Mouse (Mus musculus) WW6 (cell line): Measurements from ENCODE around the gene Dnm2.

Experiments used
- DNase-seq: peaks from one replicate; pipeline ENCODE4 v3.0.0-alpha.2; 2013; ENCODE audit warnings: low read depth, low spot score

Dnm2 gene

DNA sequence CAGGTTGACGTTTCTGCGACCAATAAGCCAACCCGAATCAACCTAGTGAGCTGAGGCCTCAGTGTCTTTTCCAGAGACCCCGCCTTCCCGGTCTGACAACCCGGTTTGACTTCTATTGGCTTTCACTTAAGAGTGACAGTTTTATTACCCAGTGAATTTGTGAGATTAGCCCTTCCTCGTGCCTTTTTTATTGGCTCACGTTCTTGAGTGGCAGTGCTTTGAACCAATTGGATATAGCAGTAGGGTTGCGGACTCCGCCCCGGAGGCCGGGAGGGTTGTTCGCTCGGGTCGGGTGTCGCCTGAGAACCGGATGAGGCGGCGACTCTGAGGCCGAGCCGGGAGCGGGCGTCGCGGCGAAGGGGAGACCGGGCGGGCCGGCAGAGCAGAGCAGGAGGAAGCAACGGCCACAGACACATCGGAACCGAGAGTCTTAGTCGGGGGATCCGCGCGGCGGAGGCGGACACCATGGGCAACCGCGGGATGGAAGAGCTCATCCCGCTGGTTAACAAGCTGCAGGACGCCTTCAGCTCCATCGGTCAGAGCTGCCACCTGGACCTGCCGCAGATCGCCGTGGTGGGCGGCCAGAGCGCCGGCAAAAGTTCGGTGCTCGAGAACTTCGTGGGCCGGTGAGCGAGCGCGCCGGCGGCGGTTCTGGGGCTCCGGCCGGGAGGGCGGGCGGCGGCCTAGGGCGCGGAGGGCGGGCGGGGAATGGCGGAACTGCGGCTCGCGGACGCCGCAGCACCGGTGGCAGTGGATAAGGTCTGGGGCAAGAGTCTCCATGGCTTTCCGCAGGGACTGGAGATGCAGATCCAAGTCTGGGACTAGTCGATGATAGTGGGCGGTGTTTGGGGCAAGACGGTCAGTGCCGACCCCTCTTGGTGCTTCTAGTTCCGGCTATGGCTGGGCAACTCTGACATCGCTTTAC is at the start of gene Dnm2:
Gene Dnm2, plus strand, starts transcription at position 278 of the 925 bp plus-strand sequence.
- DNase-seq: peak; percentile 93

DNA sequence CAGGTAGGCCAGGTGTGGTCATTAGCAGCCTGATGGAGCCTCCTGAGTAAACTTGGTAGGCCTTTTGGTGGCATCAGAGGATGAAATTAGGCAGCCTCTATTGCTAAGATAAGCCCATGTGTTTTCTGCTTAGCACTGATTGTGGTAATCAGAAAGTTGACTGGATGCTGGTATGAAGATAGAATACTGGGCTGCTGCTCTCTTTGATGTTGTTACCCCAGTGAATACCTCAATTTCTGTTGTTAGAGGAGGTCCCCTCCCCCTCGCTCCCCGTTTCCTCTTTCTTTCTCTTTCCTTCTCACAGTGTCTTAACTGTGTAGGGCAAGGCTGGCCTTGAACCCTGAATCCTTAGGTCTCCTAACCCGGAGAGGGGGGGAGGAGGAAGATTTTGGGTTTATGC is 45.5 kb upstream of the Dnm2 start:
- DNase-seq: no peak

DNA sequence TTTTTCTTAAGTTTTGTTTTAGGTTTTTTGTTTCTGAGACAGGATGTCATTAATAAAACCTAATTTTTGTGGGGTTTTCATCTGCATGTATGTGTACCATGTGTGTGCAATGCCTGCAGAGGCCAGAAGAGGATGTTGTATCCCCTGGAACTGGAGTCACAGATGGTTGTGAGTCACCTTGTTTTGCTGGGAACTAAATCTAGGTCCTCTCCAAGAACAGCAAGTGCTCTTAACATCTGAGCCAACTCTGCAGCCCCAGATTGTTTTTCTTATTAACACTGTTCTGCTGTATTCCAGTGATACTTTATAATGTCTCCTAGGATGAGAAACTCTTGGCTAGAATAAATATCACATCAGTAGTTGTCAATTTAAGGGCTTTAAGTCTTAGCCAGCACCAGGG is 43.8 kb upstream of the Dnm2 start:
- DNase-seq: no peak

DNA sequence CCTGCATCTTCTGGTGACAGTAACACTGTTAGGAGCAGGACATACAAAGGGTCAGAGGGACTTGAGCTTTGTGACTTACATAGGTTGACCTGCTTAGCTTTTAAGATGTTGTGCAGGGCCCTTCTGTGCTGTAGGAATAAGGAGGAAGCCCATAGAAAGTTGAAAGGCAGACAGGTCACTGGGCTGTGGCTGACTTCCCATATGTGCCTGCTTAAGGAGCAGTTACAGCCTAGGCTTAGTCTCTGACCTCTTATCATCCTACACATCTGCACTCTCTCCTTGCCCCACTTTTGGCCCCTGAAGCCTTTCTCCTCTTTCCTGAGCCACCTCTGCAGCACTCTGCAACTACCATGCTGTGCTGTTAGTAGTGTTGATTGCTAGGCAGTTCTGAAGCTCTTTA is 40.7 kb upstream of the Dnm2 start:
- no peak for DNase-seq

DNA sequence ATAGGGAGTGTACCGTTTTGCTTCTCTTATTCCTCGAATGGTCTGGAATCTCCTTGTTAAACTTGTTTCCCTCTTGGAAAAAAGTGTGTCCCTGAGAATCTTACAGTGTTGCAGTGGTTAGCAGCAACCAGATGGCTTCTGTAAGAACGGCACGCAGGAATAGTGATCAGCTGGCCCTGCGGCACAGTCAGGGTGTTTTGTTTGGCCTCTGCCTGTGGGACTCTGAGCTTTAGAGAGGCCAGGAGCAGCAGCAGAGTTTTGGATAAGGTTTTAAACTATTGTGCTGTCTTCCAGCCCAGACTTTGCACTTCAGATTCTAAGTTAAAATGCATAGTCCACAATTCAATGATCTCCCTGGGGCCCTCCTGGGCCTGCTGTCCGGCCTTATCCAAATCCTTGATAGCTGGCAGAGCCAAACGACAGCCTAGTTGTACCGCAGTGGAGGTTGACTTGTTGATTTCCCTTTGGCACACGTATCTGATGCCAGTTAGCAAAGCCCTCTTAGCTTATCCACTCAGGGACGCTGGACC is 32.0 kb upstream of the Dnm2 start:
- no peak for DNase-seq

DNA sequence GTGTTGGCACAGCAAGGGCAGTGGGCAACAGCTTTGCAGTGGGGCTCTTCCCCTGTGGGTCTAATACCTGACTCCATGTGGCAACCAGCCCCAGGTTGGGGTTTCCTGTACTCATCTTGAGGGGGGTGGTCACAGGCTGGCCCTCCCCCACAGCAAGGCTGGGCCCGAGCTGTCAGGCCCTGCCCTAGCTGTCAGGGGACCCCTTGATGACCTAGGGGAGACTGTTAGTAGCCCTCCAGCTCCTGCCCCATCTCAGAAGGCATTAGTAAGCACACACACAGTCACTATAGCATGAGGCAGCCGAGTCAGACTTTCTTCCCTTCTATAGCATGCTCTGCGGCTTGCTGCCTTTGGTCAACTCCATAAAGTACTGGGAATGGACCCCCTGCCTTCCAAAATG is 29.0 kb upstream of the Dnm2 start:
- no peak for DNase-seq

DNA sequence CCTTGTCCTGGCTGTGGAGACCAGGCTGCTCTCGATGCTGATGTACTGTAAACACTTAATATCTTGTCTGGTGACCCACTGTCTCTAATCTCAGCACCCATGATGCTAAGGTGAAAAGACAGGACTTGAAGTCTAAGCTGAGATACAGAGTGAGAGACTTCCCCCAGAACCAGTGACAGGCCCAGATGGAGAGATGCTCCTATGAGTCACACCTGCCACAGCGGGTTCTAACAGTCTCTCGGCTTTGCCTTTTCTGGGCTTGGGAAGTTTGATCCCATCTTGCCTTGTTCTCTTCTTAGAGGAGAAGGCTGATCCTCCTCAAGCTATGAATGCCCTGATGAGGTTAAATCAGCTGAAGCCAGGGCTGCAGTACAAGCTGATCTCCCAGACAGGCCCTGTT is 27.5 kb upstream of the Dnm2 start:
- no peak for DNase-seq

DNA sequence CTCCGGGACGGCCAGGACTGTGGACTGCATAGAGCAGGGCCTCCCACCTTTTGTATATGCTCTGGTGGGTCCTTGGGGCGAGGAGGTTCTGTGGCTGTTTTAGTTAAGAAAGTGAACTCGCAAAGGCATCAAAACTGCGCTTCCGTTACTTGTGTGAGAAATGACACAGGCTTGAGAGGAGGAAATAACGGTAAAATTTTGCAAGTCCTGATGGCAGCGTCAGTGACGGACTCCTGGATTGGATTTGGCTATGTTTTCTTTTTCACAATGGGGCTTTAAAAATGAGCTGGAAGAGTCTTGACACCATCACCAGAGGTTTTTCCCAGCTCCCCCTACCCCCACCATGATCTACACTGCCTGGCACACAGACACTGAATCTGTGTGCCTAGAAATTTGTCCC is 23.7 kb upstream of the Dnm2 start:
- DNase-seq: no peak

DNA sequence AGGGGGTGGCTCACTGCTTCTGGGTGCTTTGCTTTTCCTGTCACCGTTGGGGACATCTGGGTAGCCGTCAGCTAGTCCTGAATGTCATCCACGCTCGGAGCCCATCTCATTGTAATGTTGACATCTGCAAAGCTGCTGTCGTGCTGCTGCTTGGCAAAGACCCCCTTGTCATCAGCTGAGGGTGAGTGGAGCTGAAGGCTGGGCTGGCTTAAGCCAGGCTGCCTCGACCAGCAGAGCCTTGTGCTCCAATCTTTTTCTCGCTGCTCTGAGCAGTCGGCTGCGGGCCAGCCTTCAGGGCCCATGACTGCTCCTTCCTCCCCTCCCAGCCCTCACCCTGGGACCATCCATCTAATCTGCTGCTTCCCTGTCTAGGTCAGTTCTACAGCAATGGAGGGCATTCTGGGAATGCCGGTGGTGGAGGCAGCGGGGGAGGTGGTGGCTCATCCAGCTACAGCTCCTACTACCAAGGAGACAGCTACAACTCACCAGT is 21.9 kb upstream of the Dnm2 start:
- DNase-seq: no peak

DNA sequence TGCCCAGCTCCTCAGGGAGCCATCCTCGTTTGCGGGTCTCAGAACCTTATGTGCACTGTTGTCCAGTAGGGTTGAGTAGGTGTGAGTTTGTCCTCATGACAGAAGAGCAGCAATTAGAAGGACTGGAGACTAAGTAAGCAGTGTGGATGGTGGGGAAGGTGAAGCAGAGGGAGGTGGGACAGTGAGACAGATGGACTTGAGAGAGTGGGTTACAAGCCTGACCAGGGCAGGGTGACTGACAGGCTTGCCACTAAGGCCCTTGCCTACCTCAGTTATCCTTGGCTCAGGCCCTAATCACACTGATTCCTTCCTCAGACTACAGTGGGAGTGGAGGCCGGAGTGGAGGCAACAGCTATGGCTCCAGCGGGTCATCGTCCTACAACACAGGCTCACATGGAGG is 21.0 kb upstream of the Dnm2 start:
- no peak for DNase-seq

DNA sequence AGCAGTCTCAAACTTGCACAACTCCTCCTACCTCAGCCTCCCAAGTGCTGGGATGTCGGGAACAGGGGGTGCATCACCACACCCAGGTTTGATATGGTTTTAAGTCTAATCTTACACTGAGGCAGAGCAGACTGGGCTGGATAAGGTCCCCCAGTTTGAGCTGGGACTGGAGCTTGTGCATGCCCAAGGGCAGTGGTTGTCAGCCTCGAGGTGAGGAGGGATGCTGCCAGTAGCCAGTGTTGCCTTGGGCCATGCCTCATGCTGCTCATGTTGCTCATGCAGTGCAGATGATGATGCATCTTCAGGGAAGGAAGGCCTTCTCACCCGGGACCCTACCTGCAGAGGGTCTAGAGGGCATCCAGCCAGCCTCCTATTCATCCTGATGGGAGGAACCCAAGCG is 19.2 kb upstream of the Dnm2 start:
- DNase-seq: no peak

DNA sequence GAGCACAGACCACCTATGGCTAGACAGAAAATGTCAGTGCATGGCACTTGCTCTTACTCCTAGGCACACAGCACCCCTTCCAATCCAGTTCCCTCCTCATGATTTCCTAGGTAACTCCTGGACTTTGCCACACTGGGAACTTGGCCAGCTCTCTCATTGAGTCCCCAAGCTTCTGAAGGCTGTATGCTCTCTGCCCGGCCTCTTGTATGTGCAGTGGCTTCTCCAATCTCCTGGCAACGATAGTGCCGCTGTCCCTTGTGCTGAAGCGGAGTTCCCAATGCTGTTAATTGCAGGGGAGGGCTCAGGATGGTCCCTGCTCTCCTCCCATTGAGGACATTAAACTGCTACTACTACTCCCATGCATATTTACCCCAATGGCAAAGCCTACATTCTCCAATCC is 16.8 kb upstream of the Dnm2 start:
- DNase-seq: no peak

DNA sequence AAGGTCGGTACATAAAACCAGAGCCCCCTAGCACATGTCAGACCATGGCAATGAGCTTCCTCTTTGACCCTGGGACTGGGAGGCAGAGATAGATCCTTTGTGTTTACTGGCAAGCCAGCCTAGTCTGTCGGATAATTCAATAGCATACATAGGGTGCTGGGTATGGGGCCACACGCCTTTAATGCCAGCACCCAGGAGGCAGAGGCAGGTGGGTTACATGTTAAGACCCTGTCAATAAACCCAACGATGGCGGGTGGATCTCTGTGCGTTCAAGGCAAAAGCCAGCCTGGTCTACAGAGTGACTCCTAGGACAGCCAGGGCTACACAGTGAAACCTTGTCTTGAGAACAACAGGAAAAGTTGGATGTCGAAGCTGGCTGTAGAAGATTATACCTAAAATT is 16.1 kb upstream of the Dnm2 start:
- no peak for DNase-seq

DNA sequence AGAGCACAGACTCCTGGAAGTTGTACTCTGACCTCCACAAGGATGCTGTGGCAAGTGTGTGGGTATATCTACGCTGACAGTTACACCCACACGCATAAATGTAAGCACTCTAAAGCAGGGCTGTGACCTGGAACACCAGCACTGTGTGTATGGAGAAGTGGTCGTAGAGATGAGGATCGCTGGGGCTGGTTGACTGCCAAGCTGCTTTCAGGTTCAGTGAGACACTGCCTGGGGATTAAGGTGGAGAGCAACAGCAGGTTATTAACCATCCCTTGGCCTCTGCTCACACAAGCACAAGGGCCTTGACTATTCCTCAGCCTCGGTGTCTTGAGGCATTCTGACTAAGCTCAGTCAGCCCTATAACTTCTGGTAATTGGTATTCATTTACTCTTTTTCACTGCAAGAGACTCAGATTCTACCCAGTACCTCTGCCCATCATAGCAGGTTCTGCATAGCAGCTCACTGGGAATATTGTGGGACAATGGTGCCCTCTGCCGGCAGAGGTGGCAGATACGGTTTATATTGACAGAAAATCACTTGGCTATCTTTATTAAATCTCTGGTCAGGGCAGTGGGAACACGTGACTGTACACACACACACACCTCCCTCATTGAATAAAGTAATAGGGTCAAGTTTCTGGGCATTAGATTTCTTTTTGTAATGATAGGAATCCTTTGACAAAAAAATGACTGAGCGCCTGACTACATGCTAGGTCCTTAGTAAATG is 15.0 kb upstream of the Dnm2 start:
- no peak for DNase-seq

DNA sequence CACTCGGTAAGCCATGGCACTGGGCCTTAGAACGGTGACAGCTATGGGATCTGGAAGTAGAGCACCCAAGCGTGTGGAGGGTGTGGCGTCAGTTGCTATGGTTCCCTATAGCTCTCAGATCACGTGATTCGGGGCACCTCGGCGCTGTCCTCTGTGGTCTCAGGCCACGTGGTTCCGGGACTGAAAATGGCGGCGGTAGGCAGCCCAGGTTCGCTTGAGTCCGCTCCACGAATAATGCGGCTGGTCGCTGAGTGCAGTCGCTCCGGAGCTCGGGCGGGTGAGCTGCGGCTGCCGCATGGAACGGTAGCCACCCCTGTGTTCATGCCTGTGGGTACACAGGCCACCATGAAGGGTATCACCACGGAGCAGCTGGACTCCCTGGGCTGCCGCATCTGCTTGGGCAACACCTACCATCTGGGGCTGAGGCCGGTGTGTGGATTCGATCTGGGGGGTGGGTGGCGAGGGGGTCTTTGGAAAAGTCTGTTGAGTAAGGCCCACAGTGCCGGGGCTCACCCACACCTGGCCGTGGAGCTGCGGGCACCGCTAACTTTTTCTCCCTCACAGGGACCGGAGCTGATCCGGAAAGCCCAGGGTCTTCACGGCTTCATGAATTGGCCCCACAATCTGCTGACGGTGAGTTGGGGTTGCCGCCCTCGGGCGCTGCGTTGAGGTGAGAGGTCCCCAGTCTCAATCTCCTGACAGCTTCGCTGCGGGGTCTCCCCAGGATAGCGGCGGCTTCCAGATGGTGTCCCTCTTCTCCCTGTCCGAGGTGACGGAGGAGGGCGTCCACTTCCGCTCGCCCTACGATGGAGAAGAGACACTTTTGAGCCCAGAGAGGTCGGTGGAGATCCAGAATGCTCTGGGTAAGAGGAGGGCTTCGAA is 12.8 kb upstream of the Dnm2 start, which contains the start of gene Qtrt1:
Gene Qtrt1, plus strand, starts transcription at position 169 of the 882 bp plus-strand sequence.
- peak; percentile 82 for DNase-seq

DNA sequence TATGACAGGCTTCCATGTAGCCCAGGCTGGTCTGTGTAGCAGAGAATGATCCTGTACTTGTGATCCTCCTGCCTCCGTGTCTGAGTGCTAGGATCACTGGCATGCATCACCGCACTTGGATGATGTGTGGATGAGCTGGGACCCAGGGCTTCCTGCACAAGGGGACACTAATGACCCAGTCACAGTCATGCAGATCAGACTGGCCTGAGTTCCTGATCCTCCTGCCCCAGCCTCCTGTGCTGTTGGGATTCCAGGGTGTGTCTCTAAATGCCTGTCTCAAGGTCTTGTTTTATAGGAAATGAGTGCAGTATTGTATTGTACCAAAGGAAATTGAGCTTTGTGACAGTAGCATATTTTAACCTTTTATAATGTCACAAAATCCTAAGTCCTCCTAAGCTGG is 6.8 kb upstream of the Dnm2 start:
- no peak for DNase-seq

DNA sequence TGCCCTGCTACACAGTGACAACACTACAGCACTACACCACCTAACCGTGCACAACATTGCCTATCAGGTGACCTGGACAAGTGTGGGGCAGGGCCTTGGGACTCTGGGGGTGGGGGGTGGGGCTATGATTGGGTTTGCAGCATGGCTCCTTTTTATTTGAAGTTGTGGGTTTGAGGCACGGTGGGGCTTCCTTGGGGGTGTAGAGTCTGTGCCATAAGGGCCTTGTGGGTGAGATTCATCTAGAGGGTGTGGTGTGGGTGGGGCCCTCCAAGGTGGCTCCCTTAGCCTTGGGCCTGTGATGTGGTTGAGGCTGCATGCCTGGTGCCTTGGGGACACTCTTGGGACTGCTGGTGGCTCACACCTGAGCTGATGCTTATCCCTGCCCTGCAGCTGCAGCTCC is 5.1 kb upstream of the Dnm2 start:
- DNase-seq: no peak

DNA sequence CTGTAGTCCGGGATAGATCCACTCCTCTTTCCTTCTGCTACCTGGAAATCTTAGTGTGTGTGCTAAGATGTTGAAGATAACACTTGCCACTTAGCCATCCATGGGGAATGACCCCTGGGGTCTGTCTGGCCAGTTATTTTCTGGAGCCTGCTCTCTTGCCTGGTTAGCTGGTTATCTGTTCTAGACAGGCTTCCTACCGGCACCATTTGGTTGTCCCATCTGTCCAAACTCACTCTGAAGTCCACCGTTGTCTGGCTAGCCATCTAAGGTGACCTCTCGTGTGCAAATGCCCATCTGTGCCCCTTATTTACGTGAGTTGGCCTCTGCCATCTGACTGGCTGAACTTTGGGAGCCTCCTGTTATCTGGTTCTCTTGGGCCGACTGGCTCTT is 843 bp downstream of the Dnm2 start:
- no peak for DNase-seq

DNA sequence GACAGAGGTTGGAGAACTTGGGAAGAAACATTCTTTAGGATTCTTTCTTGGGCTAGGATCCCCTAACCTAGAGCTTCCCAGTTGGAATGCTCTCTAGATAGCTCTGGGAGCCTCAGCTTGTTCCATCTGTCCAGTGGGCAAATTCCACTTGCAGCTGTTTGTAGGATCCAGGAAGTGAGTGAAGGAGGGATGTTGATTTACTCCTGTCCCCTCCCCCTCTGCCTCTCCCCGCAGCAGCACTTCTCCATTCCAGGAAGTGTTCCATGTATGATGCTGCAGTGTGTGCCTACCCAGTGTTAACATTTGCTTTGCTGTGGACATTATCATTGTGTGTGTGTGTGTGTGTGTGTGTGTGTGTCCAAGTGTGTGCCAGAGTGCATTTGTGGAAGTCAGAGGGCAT is 1.3 kb downstream of the Dnm2 start:
- no peak for DNase-seq

DNA sequence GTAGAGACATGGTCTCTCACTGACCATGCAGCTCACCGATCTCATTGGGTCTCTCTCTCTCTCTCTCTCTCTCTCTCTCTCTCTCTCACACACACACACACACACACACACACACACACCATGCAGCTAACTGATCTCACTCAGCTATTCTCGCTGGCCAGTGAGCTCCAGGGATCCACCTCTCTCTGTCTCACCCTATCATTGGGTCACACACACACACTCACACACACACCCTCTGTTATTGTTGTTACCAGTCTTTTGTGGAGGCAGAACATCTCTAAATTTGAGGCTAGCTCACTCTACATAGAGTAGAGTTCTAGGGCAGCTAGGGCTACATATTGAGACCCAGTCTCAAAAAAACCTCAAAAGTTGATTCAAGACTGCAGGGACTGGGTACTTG is 1.8 kb downstream of the Dnm2 start:
- DNase-seq: no peak

DNA sequence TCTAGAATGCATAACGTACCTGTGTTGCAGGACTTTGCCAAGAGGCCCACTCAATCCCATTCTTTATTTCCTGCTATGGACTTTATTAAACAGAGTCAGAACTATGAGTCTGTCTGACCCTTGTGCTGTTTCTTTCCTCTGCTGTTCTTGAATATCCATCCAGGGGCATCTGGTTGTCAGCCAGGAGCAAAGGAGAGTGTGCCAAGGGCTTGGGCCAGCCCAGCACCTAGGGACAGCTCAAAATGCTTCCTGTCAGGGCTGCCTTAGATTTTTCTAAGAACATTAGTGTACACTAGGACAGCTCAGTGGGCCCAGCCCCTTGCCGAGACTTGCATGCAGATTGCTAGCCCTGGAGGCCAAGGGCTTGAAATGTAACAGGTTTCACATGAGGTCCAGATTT is 3.1 kb downstream of the Dnm2 start:
- DNase-seq: no peak

DNA sequence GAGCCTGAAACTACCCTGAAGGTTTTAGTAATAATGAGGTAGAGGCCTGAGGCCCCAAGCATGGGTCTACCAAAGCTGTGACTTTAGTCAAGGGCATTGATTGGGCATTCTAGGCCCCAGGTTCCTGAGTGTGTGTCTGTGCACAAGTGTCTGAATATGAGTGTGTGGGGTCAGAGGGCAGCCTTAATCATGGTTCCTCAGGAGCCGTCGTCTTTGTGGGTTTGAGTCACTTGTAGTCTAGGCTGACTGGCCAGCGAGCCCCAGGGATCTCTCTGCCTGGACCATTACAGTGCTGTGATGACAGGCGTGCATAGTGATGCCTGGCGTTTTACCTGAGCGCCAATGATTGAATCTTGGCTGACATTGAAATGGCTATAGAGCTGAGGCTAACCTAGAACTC is 3.5 kb downstream of the Dnm2 start:
- no peak for DNase-seq
